8 mouse cellular contexts compared by ENCODE assay signal in genomic region chr10:80423562-80423961, GRCm38 (mm10). TPM values are rescaled to one million over a fixed set of nuclear protein-coding genes. Genes with fewer than 3 reads are reported as not detected.
A peak's percentile ranks its signal among the peaks of the same experiment; 100 is the strongest.
DNase-seq lines count a peak whose midpoint lies in the region; ATAC-seq and TF ChIP-seq lines count a peak whose summit lies in the region.

No protein-coding gene starts in this region.

- no peak overlapping the region for H3K4me3 ChIP-seq in hindbrain, embryonic 10.5 days
- H3K4me3 ChIP-seq in hindbrain, postnatal 0 days (ENCODE audit: low read length), result no peak overlapping the region
- peak overlapping the region; percentile 50 for H3K4me3 ChIP-seq in erythroblast, embryonic 14.5 days (replicated peaks)
- no peak overlapping the region for H3K4me3 ChIP-seq in midbrain, embryonic 13.5 days (replicated peaks)

- H3K36me3 ChIP-seq in hindbrain, embryonic 10.5 days, result peaks cover 100% of the 10 kb centered on the region
- H3K36me3 ChIP-seq in hindbrain, postnatal 0 days (ENCODE audit: insufficient read depth, low read length), result peaks cover 52% of the 10 kb centered on the region
- H3K36me3 ChIP-seq in erythroblast, embryonic 14.5 days (ENCODE audit: control insufficient read depth), result peaks cover 100% of the 10 kb centered on the region
- peaks cover 95% of the 10 kb centered on the region for H3K36me3 ChIP-seq in midbrain, embryonic 13.5 days

- no peak for ATAC-seq in hindbrain, postnatal 0 days
- no peak for ATAC-seq in midbrain, embryonic 13.5 days

- WGBS in hindbrain, embryonic 10.5 days, result 63% methylated on average over 4 of the region's 4 CpGs
- 63% methylated on average over 4 of the region's 4 CpGs for WGBS in hindbrain, postnatal 0 days
- WGBS in midbrain, embryonic 13.5 days, result 58% methylated on average over 4 of the region's 4 CpGs

- no peak overlapping the region for H3K9ac ChIP-seq in hindbrain, postnatal 0 days (replicated peaks; ENCODE audit: low read length)
- no peak overlapping the region for H3K9ac ChIP-seq in midbrain, embryonic 13.5 days (replicated peaks)

- intact Hi-C loops in left cerebral cortex, postnatal 36 days (cut with DNase I), result no loop called here

- no peaks in the 10 kb centered on the region for H3K27me3 ChIP-seq in hindbrain, embryonic 10.5 days (ENCODE audit: insufficient read depth, poor library complexity, severe bottlenecking)
- no peaks in the 10 kb centered on the region for H3K27me3 ChIP-seq in hindbrain, postnatal 0 days (ENCODE audit: insufficient read depth, low read length)
- H3K27me3 ChIP-seq in erythroblast, embryonic 14.5 days (ENCODE audit: control insufficient read depth), result no peaks in the 10 kb centered on the region
- no peaks in the 10 kb centered on the region for H3K27me3 ChIP-seq in midbrain, embryonic 13.5 days

- no peak for TF ChIP-seq CTCF in hindbrain, postnatal 0 days (IDR thresholded peaks at IDR 0.05; ENCODE audit: low read depth)

- no peak for DNase-seq in hindbrain, embryonic 10.5 days (ENCODE audit: low spot score)
- no peak for DNase-seq in hindbrain, postnatal 0 days (ENCODE audit: low spot score)
- DNase-seq in ES-CJ7 (ENCODE audit: low read depth, low spot score), result peak; percentile 85
- no peak for DNase-seq in left cerebral cortex, adult 8-10 months (ENCODE audit: low spot score in 2 of 2)
- no peak for DNase-seq in left cerebral cortex, postnatal 36 days (ENCODE audit: low spot score in 2 of 2)
- no peak for DNase-seq in right cerebral cortex, postnatal 14 days

- no peak overlapping the region for H3K4me2 ChIP-seq in hindbrain, postnatal 0 days (ENCODE audit: low read depth, low read length)
- no peak overlapping the region for H3K4me2 ChIP-seq in midbrain, embryonic 13.5 days (replicated peaks)

- peaks cover 14% of the 10 kb centered on the region for H3K9me3 ChIP-seq in hindbrain, embryonic 10.5 days
- H3K9me3 ChIP-seq in hindbrain, postnatal 0 days (ENCODE audit: low read length), result no peaks in the 10 kb centered on the region
- H3K9me3 ChIP-seq in erythroblast, embryonic 14.5 days (ENCODE audit: control insufficient read depth, low read length), result peaks cover 26% of the 10 kb centered on the region
- H3K9me3 ChIP-seq in midbrain, embryonic 13.5 days, result no peaks in the 10 kb centered on the region

- peaks cover 14% of the 10 kb centered on the region for H3K4me1 ChIP-seq in hindbrain, embryonic 10.5 days (replicated peaks)
- 0 out of 2 replicates have a peak, but pooled peaks cover 10% of the 10 kb centered on the region for H3K4me1 ChIP-seq in hindbrain, postnatal 0 days (ENCODE audit: insufficient read depth, low read length)
- H3K4me1 ChIP-seq in erythroblast, embryonic 14.5 days (ENCODE audit: control insufficient read depth), result peaks cover 87% of the 10 kb centered on the region
- H3K4me1 ChIP-seq in midbrain, embryonic 13.5 days (replicated peaks), result peaks cover 36% of the 10 kb centered on the region

- peak overlapping the region; percentile 56; the same call in 1 of the 2 replicates for H3K27ac ChIP-seq in hindbrain, embryonic 10.5 days
- H3K27ac ChIP-seq in hindbrain, postnatal 0 days, result no peak overlapping the region
- H3K27ac ChIP-seq in midbrain, embryonic 13.5 days, result peak overlapping the region; percentile 67

RNA-seq across cellular contexts. Expression of gene Tcf3, which starts 9.9 kb away (rescaled TPM):
- 191 and 198 TPM in 2 replicates for polyA plus RNA-seq in hindbrain, embryonic 10.5 days (2016; fragmentation: Nextera tagmentation; extraction: Ambion mirVana)
- total RNA-seq in hindbrain, postnatal 0 days (2014; rRNA removed), result 132 TPM in 2 replicates
- polyA plus RNA-seq in hindbrain, postnatal 0 days (2015; fragmentation: Nextera tagmentation; extraction: Ambion mirVana), result 36.2 and 36.4 TPM in 2 replicates
- polyA plus RNA-seq in erythroblast, embryonic 14.5 days (2012), result 61.1 and 64.8 TPM in 2 replicates
- polyA plus RNA-seq in midbrain, embryonic 13.5 days (2015; fragmentation: Nextera tagmentation; extraction: Ambion mirVana), result 67.7 and 82.3 TPM in 2 replicates
- total RNA-seq in left cerebral cortex, adult 8-10 months (2022), result 10 to 100 TPM; 27.7 to 32.6 (median 31.4) TPM
- 10 to 100 TPM; 26.0 to 28.3 TPM for total RNA-seq in left cerebral cortex, postnatal 36 days (2021)

RNA-seq across cellular contexts. Expression of gene Uqcr11, which starts 16.9 kb away (rescaled TPM):
- 648 and 654 TPM in 2 replicates for polyA plus RNA-seq in hindbrain, embryonic 10.5 days (2016; fragmentation: Nextera tagmentation; extraction: Ambion mirVana)
- total RNA-seq in hindbrain, postnatal 0 days (2014; rRNA removed), result 369 and 391 TPM in 2 replicates
- polyA plus RNA-seq in hindbrain, postnatal 0 days (2015; fragmentation: Nextera tagmentation; extraction: Ambion mirVana), result 897 and 981 TPM in 2 replicates
- 197 and 289 TPM in 2 replicates for polyA plus RNA-seq in erythroblast, embryonic 14.5 days (2012)
- 518 and 572 TPM in 2 replicates for polyA plus RNA-seq in midbrain, embryonic 13.5 days (2015; fragmentation: Nextera tagmentation; extraction: Ambion mirVana)
- 100 to 1,000 TPM; 332 to 408 (median 366) TPM for total RNA-seq in left cerebral cortex, adult 8-10 months (2022)
- total RNA-seq in left cerebral cortex, postnatal 36 days (2021), result 100 to 1,000 TPM; 411 to 444 TPM

RNA-seq across cellular contexts. Expression of gene Mbd3, which starts 24.2 kb away (rescaled TPM):
- polyA plus RNA-seq in hindbrain, embryonic 10.5 days (2016; fragmentation: Nextera tagmentation; extraction: Ambion mirVana), result 341 and 365 TPM in 2 replicates
- total RNA-seq in hindbrain, postnatal 0 days (2014; rRNA removed), result 48.2 and 50.4 TPM in 2 replicates
- polyA plus RNA-seq in hindbrain, postnatal 0 days (2015; fragmentation: Nextera tagmentation; extraction: Ambion mirVana), result 166 and 175 TPM in 2 replicates
- polyA plus RNA-seq in erythroblast, embryonic 14.5 days (2012), result 24.1 and 26.2 TPM in 2 replicates
- 243 and 257 TPM in 2 replicates for polyA plus RNA-seq in midbrain, embryonic 13.5 days (2015; fragmentation: Nextera tagmentation; extraction: Ambion mirVana)
- 100 to 1,000 TPM; 146 to 152 (median 149) TPM for total RNA-seq in left cerebral cortex, adult 8-10 months (2022)
- total RNA-seq in left cerebral cortex, postnatal 36 days (2021), result 100 to 1,000 TPM; 147 to 150 TPM

RNA-seq across cellular contexts. Expression of gene Mex3d, which starts 36.1 kb away (rescaled TPM):
- 7.2 and 8.8 TPM in 2 replicates for polyA plus RNA-seq in hindbrain, embryonic 10.5 days (2016; fragmentation: Nextera tagmentation; extraction: Ambion mirVana)
- total RNA-seq in hindbrain, postnatal 0 days (2014; rRNA removed), result 129 and 145 TPM in 2 replicates
- polyA plus RNA-seq in hindbrain, postnatal 0 days (2015; fragmentation: Nextera tagmentation; extraction: Ambion mirVana), result 11.6 and 14.2 TPM in 2 replicates
- polyA plus RNA-seq in erythroblast, embryonic 14.5 days (2012), result 0.53 and 0.55 TPM in 2 replicates
- polyA plus RNA-seq in midbrain, embryonic 13.5 days (2015; fragmentation: Nextera tagmentation; extraction: Ambion mirVana), result 15.9 and 18.6 TPM in 2 replicates
- 10 to 100 TPM; 18.9 to 20.3 (median 19.6) TPM for total RNA-seq in left cerebral cortex, adult 8-10 months (2022)
- total RNA-seq in left cerebral cortex, postnatal 36 days (2021), result 10 to 100 TPM; 18.1 to 23.4 TPM
